Mouse (Mus musculus) liver, adult 2 months (tissue): ENCODE results near the gene Trpm5. TPM values are rescaled to one million over a fixed set of nuclear protein-coding genes. Genes with fewer than 3 reads are reported as not detected.

ENCODE experiments used
- DNase-seq: peaks from one replicate; pipeline ENCODE4 v3.0.0-alpha.2; 2011; ENCODE audit warnings: low read depth, low spot score; ENCODE audit errors: extremely low read depth
- H3K27ac ChIP-seq: fragments of 200-500 bp; replicated peaks from 2 replicates; pipeline ENCODE4 v1.5.1; 2012; ENCODE audit warnings: low read depth, mild to moderate bottlenecking, control low read depth, inconsistent platforms, low read length; ENCODE audit not compliant: insufficient read depth
- H3K27me3 ChIP-seq: fragments of 200-500 bp; 2 replicates; pipeline ENCODE4 v1.6.1; 2012; ENCODE audit warnings: mild to moderate bottlenecking, moderate library complexity, low read length, inconsistent platforms; ENCODE audit not compliant: control insufficient read depth, insufficient read depth
- H3K36me3 ChIP-seq: fragments of 200-500 bp; 2 replicates; pipeline ENCODE4 v1.6.1; 2012; ENCODE audit warnings: low read length, inconsistent platforms; ENCODE audit not compliant: control insufficient read depth, insufficient read depth
- H3K4me1 ChIP-seq: fragments of 200-500 bp; 2 replicates; pipeline ENCODE4 v1.6.1; 2011; ENCODE audit warnings: low read length; ENCODE audit not compliant: control insufficient read depth, insufficient read depth
- H3K4me3 ChIP-seq: fragments of 200-500 bp; 2 replicates; pipeline ENCODE4 v1.5.1; 2011; ENCODE audit warnings: low read depth, mild to moderate bottlenecking, control low read depth, low read length, moderate library complexity; ENCODE audit not compliant: insufficient read depth
- H3K79me2 ChIP-seq: fragments of 200-500 bp; 2 replicates; pipeline ENCODE4 v1.6.1; 2012; ENCODE audit warnings: inconsistent platforms, mild to moderate bottlenecking, low read length, moderate library complexity; ENCODE audit not compliant: control insufficient read depth, insufficient read depth
- H3K9ac ChIP-seq: fragments of 200-500 bp; 2 replicates; pipeline ENCODE4 v1.6.1; 2012; ENCODE audit warnings: low read depth, mild to moderate bottlenecking, control low read depth, inconsistent platforms, low read length
- CTCF ChIP-seq: fragments of 200-500 bp; IDR thresholded peaks from 2 replicates; pipeline ENCODE4 v1.5.1; 2011; ENCODE audit warnings: low read depth, low read length, control low read depth
- POLR2A ChIP-seq: fragments of 200-500 bp; IDR thresholded peaks from 2 replicates; pipeline ENCODE4 v1.6.1; 2011; ENCODE audit warnings: low read length, control low read depth; ENCODE audit not compliant: insufficient read depth; ENCODE audit errors: extremely low read depth
- WGBS: fragments of 180-500 bp; shearing (Covaris S2); methylation state at CpG from one replicate; pipeline ENCODE4 v1.1.7; 2018; 5-methylcytosine and 5-hydroxymethylcytosine counted together
- polyA plus RNA-seq: library from polyadenylated mRNA; depleted of rRNA; stranded (reverse); fragments of >200 nt; gene quantifications from 2 replicates; pipeline ENCODE4 v1.2.3, GENCODE M21; 2012
- total RNA-seq: library from RNA; depleted of rRNA; stranded (reverse); fragments of >200 nt; gene quantifications from 2 replicates; pipeline ENCODE4 v1.2.3, GENCODE M21; 2014

The Trpm5 gene
- total and polyA plus RNA-seq, 2 experiments = under 0.01 to 0.02 TPM

DNA sequence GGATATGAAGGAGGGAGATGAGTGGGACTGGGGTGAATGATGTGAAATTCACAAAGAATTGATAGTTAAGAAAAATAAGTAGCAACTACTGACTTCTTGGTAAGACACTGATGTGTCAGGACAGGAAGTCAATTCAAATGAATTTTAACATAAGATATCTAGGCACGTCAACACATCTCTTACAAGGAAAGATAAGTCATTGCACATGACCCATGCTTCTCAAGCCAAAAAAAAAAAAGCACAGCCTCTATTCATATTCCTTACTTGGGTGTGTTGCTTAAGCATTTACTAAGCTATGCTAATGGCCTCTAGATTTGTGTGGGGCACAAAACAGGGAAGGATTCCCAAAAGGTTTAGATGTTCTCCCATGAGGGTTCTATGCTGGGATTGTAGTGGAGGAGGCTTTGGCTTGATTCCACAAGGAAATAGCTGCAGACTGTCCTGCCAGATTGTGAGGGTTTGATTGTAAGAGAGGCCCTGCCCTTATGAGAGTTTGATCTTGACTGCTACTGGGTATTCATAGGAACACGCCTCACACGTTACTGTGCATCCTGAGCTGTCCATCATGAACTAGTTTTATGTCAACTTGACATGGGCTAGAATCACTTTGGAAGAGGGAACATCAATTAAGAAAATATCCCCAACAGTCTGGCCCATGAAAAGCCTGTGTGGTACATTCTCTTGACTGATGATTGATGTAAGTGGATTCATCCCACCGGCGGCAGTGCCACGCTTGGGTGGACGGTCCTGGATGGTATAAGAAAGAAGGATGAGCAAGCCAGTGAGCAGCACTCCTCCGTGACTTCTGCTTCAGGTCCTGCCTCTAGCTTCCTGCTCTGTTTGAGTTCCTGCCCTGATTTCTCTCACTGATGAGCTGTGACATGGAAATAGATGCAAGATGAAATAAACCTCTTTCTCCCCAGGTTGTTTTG is 59.7 kb downstream of the Trpm5 start:
- Histone ChIP-seq H3K27ac (no peak overlapping the region), H3K79me2 (no peaks in the 10 kb centered on the region), H3K27me3 (no peaks in the 10 kb centered on the region; the same call in 1 of the 2 replicates), H3K9ac (no peak overlapping the region), H3K4me1 (peaks cover 12% of the 10 kb centered on the region), H3K4me3 (no peak overlapping the region), H3K36me3 (no peaks in the 10 kb centered on the region)
- TF ChIP-seq POLR2A (no peak), CTCF (no peak)
- 88% methylated on average over 8 of the region's 8 CpGs for WGBS
- DNase-seq = no peak

DNA sequence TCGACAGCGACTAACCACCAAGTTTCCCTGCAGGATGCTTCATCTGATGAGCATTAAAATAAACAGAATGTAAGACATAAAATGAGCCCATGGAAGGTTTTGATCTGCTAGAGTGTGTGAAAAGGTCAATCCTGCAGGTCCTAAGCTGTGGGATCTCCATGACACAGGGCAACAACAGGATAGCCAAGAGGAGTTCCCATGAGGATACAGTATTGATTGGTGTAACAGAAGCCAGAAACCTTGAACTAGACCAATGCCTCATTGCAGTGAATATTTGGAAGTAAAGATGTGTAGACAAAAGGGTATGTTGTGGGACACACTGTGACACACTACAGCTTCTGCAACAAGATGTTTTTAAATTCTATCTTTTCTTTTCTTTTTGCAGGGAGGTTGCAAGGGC is 60.3 kb downstream of the Trpm5 start:
- Histone ChIP-seq H3K4me1 (peaks cover 12% of the 10 kb centered on the region), H3K27me3 (no peaks in the 10 kb centered on the region; the same call in 1 of the 2 replicates), H3K79me2 (no peaks in the 10 kb centered on the region), H3K9ac (no peak overlapping the region), H3K36me3 (no peaks in the 10 kb centered on the region), H3K4me3 (no peak overlapping the region), H3K27ac (no peak overlapping the region)
- peak; percentile 95 for DNase-seq
- 84% methylated on average over 2 of the region's 2 CpGs for WGBS
- no peak for TF ChIP-seq POLR2A
- no peak for TF ChIP-seq CTCF

DNA sequence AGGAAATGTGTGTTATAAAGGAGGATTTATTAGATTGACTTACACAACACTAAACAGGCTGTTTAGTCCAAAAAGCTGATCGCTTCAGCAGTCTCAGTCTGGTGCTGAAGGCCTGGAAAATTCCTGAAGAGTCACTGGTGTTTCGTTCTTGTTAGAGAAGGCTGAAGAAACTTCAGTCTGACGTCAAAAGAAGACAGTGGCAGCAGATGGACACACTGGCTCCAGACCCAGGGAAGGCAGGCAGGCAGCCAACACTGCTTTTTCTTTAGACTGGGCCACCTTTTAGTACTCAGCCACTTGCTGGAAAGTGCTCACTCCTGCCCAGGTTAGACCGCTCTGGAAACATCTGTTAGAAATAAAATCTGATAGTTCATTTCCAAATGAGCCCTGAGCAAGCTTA is 60.9 kb downstream of the Trpm5 start:
- TF ChIP-seq CTCF = no peak
- no peak for TF ChIP-seq POLR2A
- H3K9ac ChIP-seq = no peak overlapping the region
- no peaks in the 10 kb centered on the region for H3K36me3 ChIP-seq
- no peaks in the 10 kb centered on the region for H3K79me2 ChIP-seq
- H3K27me3 ChIP-seq = no peaks in the 10 kb centered on the region; the same call in 1 of the 2 replicates
- no peak for DNase-seq
- H3K4me3 ChIP-seq = no peak overlapping the region
- H3K27ac ChIP-seq = no peak overlapping the region
- peaks cover 12% of the 10 kb centered on the region for H3K4me1 ChIP-seq
- WGBS = 53% methylated on average over 4 of the region's 4 CpGs

DNA sequence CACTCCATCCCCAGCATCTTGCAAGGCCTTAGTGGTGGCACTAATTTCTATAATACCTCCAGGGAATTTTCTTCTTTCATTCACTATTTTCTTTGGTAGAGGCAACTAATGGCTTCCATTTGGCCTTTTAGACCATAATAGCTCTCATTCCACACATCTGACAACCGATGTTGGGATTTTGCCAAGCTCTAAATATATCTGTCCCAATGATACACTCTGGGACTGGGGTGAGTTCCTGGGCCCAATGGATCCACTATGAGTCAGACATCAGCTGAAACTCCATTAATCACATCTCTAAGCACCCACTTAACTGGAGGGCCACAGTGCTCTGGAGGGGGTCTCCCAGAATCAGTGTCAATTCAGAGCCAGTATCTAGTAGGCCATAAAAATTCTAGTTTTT is 62.6 kb downstream of the Trpm5 start:
- Histone ChIP-seq H3K4me1 (peaks cover 12% of the 10 kb centered on the region), H3K36me3 (no peaks in the 10 kb centered on the region), H3K27ac (no peak overlapping the region), H3K4me3 (no peak overlapping the region), H3K9ac (no peak overlapping the region), H3K27me3 (no peaks in the 10 kb centered on the region; the same call in 1 of the 2 replicates), H3K79me2 (no peaks in the 10 kb centered on the region)
- WGBS = 78% methylated on average over 1 of the region's 1 CpGs
- TF ChIP-seq CTCF (no peak), POLR2A (no peak)
- no peak for DNase-seq

DNA sequence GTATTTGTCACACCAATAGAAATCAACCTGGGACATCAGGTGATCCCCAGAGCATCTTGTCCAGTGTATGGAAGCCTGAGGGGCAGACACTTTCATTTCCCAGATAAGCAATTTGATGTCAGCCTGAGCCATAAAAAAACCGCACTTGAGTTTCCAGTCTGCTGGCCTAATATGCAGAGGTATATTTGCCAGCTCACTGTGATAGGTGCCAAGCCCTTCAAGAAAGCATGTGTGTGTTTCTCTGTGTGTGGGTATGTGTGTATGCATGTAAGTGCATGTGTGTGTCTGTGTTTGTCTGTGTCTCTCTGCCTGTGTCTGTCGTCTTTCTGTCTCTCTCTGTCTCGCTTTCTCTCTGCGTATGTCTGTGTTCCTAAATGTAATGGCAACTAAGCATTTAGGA is 67.2 kb downstream of the Trpm5 start:
- no peak overlapping the region for H3K4me3 ChIP-seq
- TF ChIP-seq POLR2A (no peak), CTCF (no peak)
- no peaks in the 10 kb centered on the region for H3K79me2 ChIP-seq
- H3K27me3 ChIP-seq = no peaks in the 10 kb centered on the region
- no peaks in the 10 kb centered on the region for H3K36me3 ChIP-seq
- H3K9ac ChIP-seq = no peak overlapping the region
- H3K27ac ChIP-seq = no peak overlapping the region
- WGBS = 95% methylated on average over 4 of the region's 4 CpGs
- DNase-seq = no peak
- no peaks in the 10 kb centered on the region for H3K4me1 ChIP-seq

DNA sequence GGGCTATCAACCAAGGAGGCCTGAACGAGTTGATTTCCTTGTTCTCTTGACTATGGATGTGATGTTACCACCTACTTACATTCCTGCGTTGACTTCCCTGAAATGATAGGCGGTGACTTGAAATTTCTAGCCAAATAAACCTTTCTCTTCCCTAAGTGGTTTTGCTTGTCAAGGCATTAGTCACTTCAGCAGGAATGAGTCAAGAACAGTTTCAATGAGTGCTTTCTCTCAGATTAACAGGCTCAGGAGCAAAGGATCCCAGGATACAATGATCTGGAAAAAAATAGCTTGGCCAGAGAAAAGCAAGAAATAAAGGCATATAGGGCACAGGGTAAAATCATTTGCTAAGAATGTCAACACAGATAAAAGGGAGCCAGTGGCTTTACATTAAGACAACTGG is 68.9 kb downstream of the Trpm5 start:
- Histone ChIP-seq H3K79me2 (no peaks in the 10 kb centered on the region), H3K4me1 (no peaks in the 10 kb centered on the region), H3K4me3 (no peak overlapping the region), H3K36me3 (no peaks in the 10 kb centered on the region), H3K27me3 (no peaks in the 10 kb centered on the region), H3K9ac (no peak overlapping the region), H3K27ac (no peak overlapping the region)
- DNase-seq = no peak
- TF ChIP-seq CTCF = no peak
- TF ChIP-seq POLR2A = no peak
- WGBS = 93% methylated on average over 3 of the region's 3 CpGs
